8 mouse cellular contexts compared by ENCODE assay signal in genomic region chr7:12927693-12928589, GRCm38 (mm10). TPM values are rescaled to one million over a fixed set of nuclear protein-coding genes. Genes with fewer than 3 reads are reported as not detected.
DNase-seq lines count a peak whose midpoint lies in the region; ATAC-seq lines count a peak whose summit lies in the region.

No protein-coding gene starts in this region.

- 3% methylated on average over 63 of the region's 65 CpGs for WGBS in heart, embryonic 11.5 days (ENCODE audit: insufficient replicate concordance)
- WGBS in embryonic facial prominence, embryonic 12.5 days, result 5% methylated on average over 65 of the region's 65 CpGs
- WGBS in hindbrain, embryonic 13.5 days, result 5% methylated on average over 65 of the region's 65 CpGs
- WGBS in liver, embryonic 15.5 days (ENCODE audit: insufficient replicate concordance), result 7% methylated on average over 65 of the region's 65 CpGs
- 3% methylated on average over 65 of the region's 65 CpGs for WGBS in neural tube, embryonic 13.5 days

- H3K4me2 ChIP-seq in heart, embryonic 11.5 days, result peak overlapping the region; percentile 90
- H3K4me2 ChIP-seq in embryonic facial prominence, embryonic 12.5 days (replicated peaks), result peak overlapping the region; percentile 56
- peak overlapping the region; percentile 48 for H3K4me2 ChIP-seq in hindbrain, embryonic 13.5 days
- H3K4me2 ChIP-seq in liver, embryonic 15.5 days, result peak overlapping the region; percentile 62
- H3K4me2 ChIP-seq in neural tube, embryonic 13.5 days, result peak overlapping the region; percentile 53

- no peak overlapping the region for H3K27ac ChIP-seq in heart, embryonic 11.5 days (ENCODE audit: low read depth, low read length)
- H3K27ac ChIP-seq in embryonic facial prominence, embryonic 12.5 days, result no peak overlapping the region
- H3K27ac ChIP-seq in hindbrain, embryonic 13.5 days, result no peak overlapping the region
- no peak overlapping the region for H3K27ac ChIP-seq in liver, embryonic 15.5 days (replicated peaks)
- no peak overlapping the region for H3K27ac ChIP-seq in neural tube, embryonic 13.5 days (replicated peaks)

- H3K4me3 ChIP-seq in heart, embryonic 11.5 days (ENCODE audit: low read depth, low read length), result peak overlapping the region; percentile 47
- H3K4me3 ChIP-seq in embryonic facial prominence, embryonic 12.5 days, result peak overlapping the region; percentile 31
- H3K4me3 ChIP-seq in hindbrain, embryonic 13.5 days, result peak overlapping the region; percentile 32
- H3K4me3 ChIP-seq in liver, embryonic 15.5 days (replicated peaks), result peak overlapping the region; percentile 42
- peak overlapping the region; percentile 29 for H3K4me3 ChIP-seq in neural tube, embryonic 13.5 days

- H3K36me3 ChIP-seq in heart, embryonic 11.5 days (ENCODE audit: control insufficient read depth, insufficient read depth, low read length), result peaks cover 31% of the 10 kb centered on the region
- peaks cover 46% of the 10 kb centered on the region for H3K36me3 ChIP-seq in embryonic facial prominence, embryonic 12.5 days
- H3K36me3 ChIP-seq in hindbrain, embryonic 13.5 days, result peaks cover 51% of the 10 kb centered on the region
- H3K36me3 ChIP-seq in liver, embryonic 15.5 days (replicated peaks), result peaks cover 44% of the 10 kb centered on the region
- H3K36me3 ChIP-seq in neural tube, embryonic 13.5 days, result peaks cover 56% of the 10 kb centered on the region

- DNase-seq in heart, adult 8-10 months (ENCODE audit: low spot score), result no peak
- peak; percentile 59 for DNase-seq in R1 (ENCODE audit: low read depth, low spot score)
- no peak for DNase-seq in spleen, adult 12 weeks (ENCODE audit: low spot score)

- ATAC-seq in heart, embryonic 11.5 days (replicated peaks; ENCODE audit: insufficient number of reproducible peaks, low FRiP score, low TSS enrichment), result peak; percentile 43
- ATAC-seq in embryonic facial prominence, embryonic 12.5 days (ENCODE audit: insufficient number of reproducible peaks, insufficient read depth, low FRiP score, low TSS enrichment), result no peak
- ATAC-seq in hindbrain, embryonic 13.5 days (ENCODE audit: low FRiP score), result peak; percentile 47; the same call in 1 of the 2 replicates
- peak; percentile 27; the same call in 1 of the 2 replicates for ATAC-seq in liver, embryonic 15.5 days (ENCODE audit: insufficient read depth)
- ATAC-seq in neural tube, embryonic 13.5 days (ENCODE audit: low read depth), result peak; percentile 38; the same call in 1 of the 2 replicates

- H3K9me3 ChIP-seq in heart, embryonic 11.5 days (replicated peaks; ENCODE audit: control insufficient read depth, low read length), result no peaks in the 10 kb centered on the region
- H3K9me3 ChIP-seq in embryonic facial prominence, embryonic 12.5 days, result no peaks in the 10 kb centered on the region
- H3K9me3 ChIP-seq in hindbrain, embryonic 13.5 days, result no peaks in the 10 kb centered on the region
- H3K9me3 ChIP-seq in liver, embryonic 15.5 days (replicated peaks), result no peaks in the 10 kb centered on the region
- no peaks in the 10 kb centered on the region for H3K9me3 ChIP-seq in neural tube, embryonic 13.5 days

- H3K4me1 ChIP-seq in heart, embryonic 11.5 days (ENCODE audit: control insufficient read depth, insufficient read depth, low read length), result peaks cover 7% of the 10 kb centered on the region; the same call in 1 of the 2 replicates
- peaks cover 16% of the 10 kb centered on the region for H3K4me1 ChIP-seq in embryonic facial prominence, embryonic 12.5 days
- H3K4me1 ChIP-seq in hindbrain, embryonic 13.5 days (replicated peaks), result peaks cover 18% of the 10 kb centered on the region
- peaks cover 37% of the 10 kb centered on the region for H3K4me1 ChIP-seq in liver, embryonic 15.5 days (replicated peaks)
- peaks cover 14% of the 10 kb centered on the region for H3K4me1 ChIP-seq in neural tube, embryonic 13.5 days (replicated peaks)

- H3K27me3 ChIP-seq in heart, embryonic 11.5 days (ENCODE audit: control insufficient read depth, insufficient read depth, low read length), result peaks cover 3% of the 10 kb centered on the region; the same call in 1 of the 2 replicates
- H3K27me3 ChIP-seq in embryonic facial prominence, embryonic 12.5 days, result peaks cover 34% of the 10 kb centered on the region
- H3K27me3 ChIP-seq in hindbrain, embryonic 13.5 days, result peaks cover 47% of the 10 kb centered on the region
- peaks cover 20% of the 10 kb centered on the region for H3K27me3 ChIP-seq in liver, embryonic 15.5 days
- peaks cover 47% of the 10 kb centered on the region for H3K27me3 ChIP-seq in neural tube, embryonic 13.5 days

- H3K9ac ChIP-seq in heart, embryonic 11.5 days (ENCODE audit: low read depth, low read length), result peak overlapping the region; percentile 75
- peak overlapping the region; percentile 52 for H3K9ac ChIP-seq in embryonic facial prominence, embryonic 12.5 days
- peak overlapping the region; percentile 65 for H3K9ac ChIP-seq in hindbrain, embryonic 13.5 days
- H3K9ac ChIP-seq in liver, embryonic 15.5 days, result peak overlapping the region; percentile 11; the same call in 1 of the 2 replicates
- peak overlapping the region; percentile 63 for H3K9ac ChIP-seq in neural tube, embryonic 13.5 days

RNA-seq across cellular contexts. Expression of gene Rnf225, which starts 0.7 kb away (rescaled TPM):
- polyA plus RNA-seq in heart, embryonic 11.5 days (2014; fragmentation: Nextera tagmentation; extraction: Ambion mirVana), result 0.53 and 0.65 TPM in 2 replicates
- under 1 TPM; 0.22 to 0.31 (median 0.25) TPM for total RNA-seq in heart, adult 8-10 months (2022)
- 0.95 and 1.0 TPM in 2 replicates for polyA plus RNA-seq in embryonic facial prominence, embryonic 12.5 days (2016; fragmentation: Nextera tagmentation; extraction: Ambion mirVana)
- polyA plus RNA-seq in hindbrain, embryonic 13.5 days (2015; fragmentation: Nextera tagmentation; extraction: Ambion mirVana), result 0.70 TPM in 2 replicates
- polyA plus RNA-seq in liver, embryonic 15.5 days (2015; fragmentation: Nextera tagmentation; extraction: Ambion mirVana), result 0.08 and 0.20 TPM in 2 replicates
- 0.45 and 0.70 TPM in 2 replicates for polyA plus RNA-seq in neural tube, embryonic 13.5 days (2015; fragmentation: Nextera tagmentation; extraction: Ambion mirVana)

RNA-seq across cellular contexts. Expression of gene Rps5, which starts 5.9 kb away (rescaled TPM):
- polyA plus RNA-seq in heart, embryonic 11.5 days (2014; fragmentation: Nextera tagmentation; extraction: Ambion mirVana), result 659 and 704 TPM in 2 replicates
- total RNA-seq in heart, adult 8-10 months (2022), result 100 to 1,000 TPM; 502 to 620 (median 561) TPM
- polyA plus RNA-seq in embryonic facial prominence, embryonic 12.5 days (2016; fragmentation: Nextera tagmentation; extraction: Ambion mirVana), result 833 and 862 TPM in 2 replicates
- polyA plus RNA-seq in hindbrain, embryonic 13.5 days (2015; fragmentation: Nextera tagmentation; extraction: Ambion mirVana), result 661 and 665 TPM in 2 replicates
- polyA plus RNA-seq in liver, embryonic 15.5 days (2015; fragmentation: Nextera tagmentation; extraction: Ambion mirVana), result 541 and 547 TPM in 2 replicates
- polyA plus RNA-seq in neural tube, embryonic 13.5 days (2015; fragmentation: Nextera tagmentation; extraction: Ambion mirVana), result 606 and 663 TPM in 2 replicates

RNA-seq across cellular contexts. Expression of gene Zscan22, which starts 30.3 kb away (rescaled TPM):
- polyA plus RNA-seq in heart, embryonic 11.5 days (2014; fragmentation: Nextera tagmentation; extraction: Ambion mirVana), result 14.5 and 17.0 TPM in 2 replicates
- total RNA-seq in heart, adult 8-10 months (2022), result 1 to 10 TPM; 3.8 to 5.5 (median 5.0) TPM
- 16.8 and 18.2 TPM in 2 replicates for polyA plus RNA-seq in embryonic facial prominence, embryonic 12.5 days (2016; fragmentation: Nextera tagmentation; extraction: Ambion mirVana)
- 10.6 and 10.9 TPM in 2 replicates for polyA plus RNA-seq in hindbrain, embryonic 13.5 days (2015; fragmentation: Nextera tagmentation; extraction: Ambion mirVana)
- 3.4 and 3.9 TPM in 2 replicates for polyA plus RNA-seq in liver, embryonic 15.5 days (2015; fragmentation: Nextera tagmentation; extraction: Ambion mirVana)
- polyA plus RNA-seq in neural tube, embryonic 13.5 days (2015; fragmentation: Nextera tagmentation; extraction: Ambion mirVana), result 12.6 and 14.0 TPM in 2 replicates

RNA-seq across cellular contexts. Expression of gene Zfp324, which starts 37.7 kb away (rescaled TPM):
- 6.8 and 7.1 TPM in 2 replicates for polyA plus RNA-seq in heart, embryonic 11.5 days (2014; fragmentation: Nextera tagmentation; extraction: Ambion mirVana)
- total RNA-seq in heart, adult 8-10 months (2022), result 1 to 10 TPM; 2.7 to 3.2 (median 2.8) TPM
- 13.9 and 14.4 TPM in 2 replicates for polyA plus RNA-seq in embryonic facial prominence, embryonic 12.5 days (2016; fragmentation: Nextera tagmentation; extraction: Ambion mirVana)
- 13.6 and 13.7 TPM in 2 replicates for polyA plus RNA-seq in hindbrain, embryonic 13.5 days (2015; fragmentation: Nextera tagmentation; extraction: Ambion mirVana)
- polyA plus RNA-seq in liver, embryonic 15.5 days (2015; fragmentation: Nextera tagmentation; extraction: Ambion mirVana), result 2.5 and 2.7 TPM in 2 replicates
- 11.8 and 14.3 TPM in 2 replicates for polyA plus RNA-seq in neural tube, embryonic 13.5 days (2015; fragmentation: Nextera tagmentation; extraction: Ambion mirVana)

RNA-seq across cellular contexts. Expression of gene Zfp128, which starts 47.0 kb away (rescaled TPM):
- polyA plus RNA-seq in heart, embryonic 11.5 days (2014; fragmentation: Nextera tagmentation; extraction: Ambion mirVana), result 2.8 and 3.6 TPM in 2 replicates
- 1 to 10 TPM; 3.0 to 3.9 (median 3.5) TPM for total RNA-seq in heart, adult 8-10 months (2022)
- polyA plus RNA-seq in embryonic facial prominence, embryonic 12.5 days (2016; fragmentation: Nextera tagmentation; extraction: Ambion mirVana), result 5.4 and 5.9 TPM in 2 replicates
- polyA plus RNA-seq in hindbrain, embryonic 13.5 days (2015; fragmentation: Nextera tagmentation; extraction: Ambion mirVana), result 7.0 and 7.3 TPM in 2 replicates
- 0.47 and 0.62 TPM in 2 replicates for polyA plus RNA-seq in liver, embryonic 15.5 days (2015; fragmentation: Nextera tagmentation; extraction: Ambion mirVana)
- 7.6 and 8.8 TPM in 2 replicates for polyA plus RNA-seq in neural tube, embryonic 13.5 days (2015; fragmentation: Nextera tagmentation; extraction: Ambion mirVana)

Comparison
In these comparisons a context has a peak if more than half of its experiments do, and no peak if none do; other contexts are left out.
1. H3K9ac ChIP-seq: peak in every context shown above with its lines; median percentile 75 in heart, embryonic 11.5 days; 65 in hindbrain, embryonic 13.5 days; 63 in neural tube, embryonic 13.5 days; 52 in embryonic facial prominence, embryonic 12.5 days; 11 in liver, embryonic 15.5 days.